Mouse (Mus musculus) kidney, embryonic 16.5 days (tissue): ENCODE measurements around the gene Ptprm. TPM values are rescaled to one million over a fixed set of nuclear protein-coding genes. Genes with fewer than 3 reads are reported as not detected.

ENCODE experiments used
- ATAC-seq: fragments of 200-750 bp; cut with Nextera tagmentation; 2 replicates; pipeline ENCODE4 v1.8.0; 2017; ENCODE audit warnings: moderate TSS enrichment; ENCODE audit not compliant: low FRiP score, low TSS enrichment
- H3K27ac ChIP-seq: fragments of 300-500 bp; sonication (generic); 2 replicates; pipeline ENCODE4 v1.5.1; 2014; ENCODE audit warnings: low read length
- H3K27me3 ChIP-seq: fragments of 300-500 bp; sonication (generic); 2 replicates; pipeline ENCODE4 v1.6.1; 2014; ENCODE audit warnings: low read length, control low read depth, mixed read lengths; ENCODE audit not compliant: insufficient read depth
- H3K36me3 ChIP-seq: fragments of 300-500 bp; sonication (generic); 2 replicates; pipeline ENCODE4 v1.6.1; 2014; ENCODE audit warnings: low read length, control low read depth, mixed read lengths; ENCODE audit not compliant: insufficient read depth
- H3K4me1 ChIP-seq: fragments of 300-500 bp; sonication (generic); 2 replicates; pipeline ENCODE4 v1.6.1; 2014; ENCODE audit warnings: low read length, control low read depth, mixed read lengths; ENCODE audit not compliant: insufficient read depth
- H3K4me2 ChIP-seq: fragments of 300-500 bp; sonication (generic); replicated peaks from 2 replicates; pipeline ENCODE4 v1.6.1; 2014; ENCODE audit warnings: low read depth, low read length
- H3K4me3 ChIP-seq: fragments of 300-500 bp; sonication (generic); 2 replicates; pipeline ENCODE4 v1.5.1; 2014; ENCODE audit warnings: mild to moderate bottlenecking, low read length
- H3K9ac ChIP-seq: fragments of 300-500 bp; sonication (generic); replicated peaks from 2 replicates; pipeline ENCODE4 v1.6.1; 2014; ENCODE audit warnings: low read length
- H3K9me3 ChIP-seq: fragments of 300-500 bp; sonication (generic); 2 replicates; pipeline ENCODE4 v1.6.1; 2016; ENCODE audit warnings: low read length, control low read depth
- WGBS: fragments of 180-500 bp; shearing (Covaris S2); extraction: QIAGEN DNeasy Blood & Tissue Kit; methylation state at CpG from one replicate; pipeline ENCODE4 v1.1.7; 2014; 5-methylcytosine and 5-hydroxymethylcytosine counted together
- polyA plus RNA-seq: library from polyadenylated mRNA; unstranded; fragments of >200 nt; fragmentation: Nextera tagmentation; extraction: Ambion mirVana; gene quantifications from 2 replicates; pipeline ENCODE4 v1.2.1, GENCODE M21; 2015

Ptprm gene
- polyA plus RNA-seq, 1 experiment from 2014 or later = 17.3 TPM

- Histone ChIP-seq H3K36me3 (no peaks in the 10 kb centered on the region), H3K27ac (no peak overlapping the region), H3K9me3 (peaks cover 6% of the 10 kb centered on the region; the same call in 1 of the 2 replicates), H3K9ac (no peak overlapping the region), H3K4me3 (no peak overlapping the region), H3K27me3 (no peaks in the 10 kb centered on the region), H3K4me1 (0 out of 2 replicates have a peak, but pooled peaks cover 4% of the 10 kb centered on the region), H3K4me2 (no peak overlapping the region)
- ATAC-seq = no peak; the same call in 1 of the 2 replicates
- WGBS = 26% methylated on average over 2 of the region's 2 CpGs
Measured at GRCm38 (mm10) chr17:67175836-67176235, 178.4 kb downstream of the Ptprm start.

GRCm38 (mm10) chr17:67171353-67171752 is 182.9 kb downstream of the Ptprm start:
- WGBS = 81% methylated on average over 2 of the region's 2 CpGs
- ATAC-seq = no peak
- H3K4me1 ChIP-seq = 0 out of 2 replicates have a peak, but pooled peaks cover 4% of the 10 kb centered on the region
- H3K9ac ChIP-seq = no peak overlapping the region
- H3K36me3 ChIP-seq = no peaks in the 10 kb centered on the region
- no peaks in the 10 kb centered on the region for H3K9me3 ChIP-seq
- H3K4me2 ChIP-seq = no peak overlapping the region
- H3K4me3 ChIP-seq = no peak overlapping the region
- H3K27ac ChIP-seq = no peak overlapping the region
- H3K27me3 ChIP-seq = no peaks in the 10 kb centered on the region

- H3K27ac ChIP-seq = no peak overlapping the region
- H3K9ac ChIP-seq = no peak overlapping the region
- no peaks in the 10 kb centered on the region for H3K4me1 ChIP-seq
- no peak overlapping the region for H3K4me3 ChIP-seq
- no peak overlapping the region for H3K4me2 ChIP-seq
- no peak for ATAC-seq
- no peaks in the 10 kb centered on the region for H3K36me3 ChIP-seq
- H3K27me3 ChIP-seq = no peaks in the 10 kb centered on the region
- 72% methylated on average over 7 of the region's 7 CpGs for WGBS
- H3K9me3 ChIP-seq = no peaks in the 10 kb centered on the region
Measured at GRCm38 (mm10) chr17:67170696-67171095, 183.6 kb downstream of the Ptprm start.

- Histone ChIP-seq H3K9ac (no peak overlapping the region), H3K4me2 (no peak overlapping the region), H3K4me1 (no peaks in the 10 kb centered on the region), H3K27ac (no peak overlapping the region), H3K4me3 (no peak overlapping the region), H3K9me3 (no peaks in the 10 kb centered on the region), H3K27me3 (no peaks in the 10 kb centered on the region), H3K36me3 (no peaks in the 10 kb centered on the region)
- ATAC-seq = no peak
- 83% methylated on average over 2 of the region's 2 CpGs for WGBS
Measured at GRCm38 (mm10) chr17:67165876-67166275, 188.4 kb downstream of the Ptprm start.

- Histone ChIP-seq H3K4me1 (no peaks in the 10 kb centered on the region), H3K9me3 (no peaks in the 10 kb centered on the region), H3K27ac (no peak overlapping the region), H3K4me3 (no peak overlapping the region), H3K4me2 (no peak overlapping the region), H3K27me3 (no peaks in the 10 kb centered on the region), H3K9ac (no peak overlapping the region), H3K36me3 (no peaks in the 10 kb centered on the region)
- ATAC-seq = no peak
- 39% methylated on average over 8 of the region's 8 CpGs for WGBS
Measured at GRCm38 (mm10) chr17:67159611-67160010, 194.6 kb downstream of the Ptprm start.

- Histone ChIP-seq H3K36me3 (no peaks in the 10 kb centered on the region), H3K27ac (no peak overlapping the region), H3K4me1 (no peaks in the 10 kb centered on the region), H3K4me3 (no peak overlapping the region), H3K9me3 (no peaks in the 10 kb centered on the region), H3K27me3 (no peaks in the 10 kb centered on the region), H3K9ac (no peak overlapping the region), H3K4me2 (no peak overlapping the region)
- ATAC-seq = no peak
- 77% methylated on average over 7 of the region's 7 CpGs for WGBS
Measured at GRCm38 (mm10) chr17:67157089-67157752, 197.0 kb downstream of the Ptprm start.

- Histone ChIP-seq H3K36me3 (no peaks in the 10 kb centered on the region), H3K4me3 (no peak overlapping the region), H3K9ac (no peak overlapping the region), H3K27ac (no peak overlapping the region), H3K27me3 (no peaks in the 10 kb centered on the region), H3K4me1 (no peaks in the 10 kb centered on the region), H3K4me2 (no peak overlapping the region), H3K9me3 (no peaks in the 10 kb centered on the region)
- ATAC-seq = no peak
- WGBS = 88% methylated on average over 3 of the region's 3 CpGs
Measured at GRCm38 (mm10) chr17:67152218-67152617, 202.0 kb downstream of the Ptprm start.

GRCm38 (mm10) chr17:67150441-67150840 is 203.8 kb downstream of the Ptprm start:
- no peaks in the 10 kb centered on the region for H3K9me3 ChIP-seq
- ATAC-seq = no peak
- no peaks in the 10 kb centered on the region for H3K36me3 ChIP-seq
- no peaks in the 10 kb centered on the region for H3K27me3 ChIP-seq
- no peak overlapping the region for H3K4me2 ChIP-seq
- no peaks in the 10 kb centered on the region for H3K4me1 ChIP-seq
- 89% methylated on average over 2 of the region's 2 CpGs for WGBS
- no peak overlapping the region for H3K27ac ChIP-seq
- no peak overlapping the region for H3K9ac ChIP-seq
- no peak overlapping the region for H3K4me3 ChIP-seq

- no peak for ATAC-seq
- Histone ChIP-seq H3K4me3 (no peak overlapping the region), H3K4me1 (0 out of 2 replicates have a peak, but pooled peaks cover under 1% of the 10 kb centered on the region), H3K9ac (no peak overlapping the region), H3K9me3 (no peaks in the 10 kb centered on the region), H3K4me2 (no peak overlapping the region), H3K27me3 (no peaks in the 10 kb centered on the region), H3K27ac (no peak overlapping the region), H3K36me3 (peaks cover 3% of the 10 kb centered on the region; the same call in 1 of the 2 replicates)
- 66% methylated on average over 4 of the region's 4 CpGs for WGBS
Measured at GRCm38 (mm10) chr17:67142183-67142756, 212.0 kb downstream of the Ptprm start.

- Histone ChIP-seq H3K27ac (no peak overlapping the region), H3K9ac (no peak overlapping the region), H3K36me3 (peaks cover 3% of the 10 kb centered on the region; the same call in 1 of the 2 replicates), H3K4me2 (no peak overlapping the region), H3K4me1 (0 out of 2 replicates have a peak, but pooled peaks cover 7% of the 10 kb centered on the region), H3K27me3 (no peaks in the 10 kb centered on the region), H3K4me3 (no peak overlapping the region), H3K9me3 (no peaks in the 10 kb centered on the region)
- no peak for ATAC-seq
- WGBS = 45% methylated on average over 1 of the region's 1 CpGs
Measured at GRCm38 (mm10) chr17:67140502-67140901, 213.8 kb downstream of the Ptprm start.
